In the genomic region with DNA sequence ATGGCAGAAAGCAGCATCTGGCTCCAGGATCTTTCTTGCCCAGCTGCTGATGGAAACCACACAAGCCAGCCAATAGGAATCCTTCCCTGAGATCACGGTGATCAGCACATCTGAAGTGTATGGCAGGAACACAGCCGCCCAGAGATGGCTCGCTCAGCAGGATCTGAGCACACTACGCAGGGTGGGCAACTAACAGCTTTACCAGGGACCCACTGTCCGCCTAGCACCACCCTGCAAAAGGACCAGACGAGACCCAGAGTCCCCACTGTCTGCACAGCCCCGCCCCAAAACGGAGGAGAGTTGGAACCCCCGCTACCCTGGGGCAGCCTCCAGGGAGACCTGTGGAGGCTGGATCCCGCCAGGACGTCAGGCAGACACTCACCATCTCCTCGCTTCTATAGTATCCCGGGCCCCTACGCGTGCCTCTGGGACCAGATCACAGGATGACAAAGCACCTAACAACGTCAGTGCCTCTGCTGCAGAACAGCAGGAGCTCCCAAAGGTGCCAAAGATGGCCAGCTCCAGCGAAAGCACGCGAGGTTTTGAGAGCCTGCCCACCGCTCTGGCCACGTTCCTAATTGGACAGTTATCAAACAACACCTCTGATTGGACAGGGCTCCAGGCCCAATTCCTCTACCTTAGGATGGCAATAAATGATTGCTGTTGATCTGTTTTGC, we compare ENCODE assay signal across 8 mouse cellular contexts. TPM values are rescaled to one million over a fixed set of nuclear protein-coding genes. Genes with fewer than 3 reads are reported as not detected.
DNase-seq lines count a peak whose midpoint lies in the region; ATAC-seq lines count a peak whose summit lies in the region.

Gene Zfp941 (minus strand): TSS at position 526 of the 677 bp plus-strand sequence.

- peak; percentile 90 for ATAC-seq in forebrain, embryonic 13.5 days
- ATAC-seq in intestine, embryonic 14.5 days (replicated peaks; ENCODE audit: low FRiP score, low TSS enrichment, low read depth) = peak; percentile 82
- peak; percentile 89 for ATAC-seq in midbrain, embryonic 11.5 days (ENCODE audit: low FRiP score)

- peak within 1 kb of the TSS; percentile 69 for H3K9ac ChIP-seq in forebrain, embryonic 13.5 days
- H3K9ac ChIP-seq in intestine, embryonic 14.5 days (ENCODE audit: low read length) = peak within 1 kb of the TSS; percentile 41
- peak within 1 kb of the TSS; percentile 71 for H3K9ac ChIP-seq in midbrain, embryonic 11.5 days (ENCODE audit: low read length)

- under 1% methylated on average over 21 of the region's 21 CpGs for whole genome bisulfite sequencing in forebrain, embryonic 13.5 days
- 3% methylated on average over 21 of the region's 21 CpGs for WGBS in intestine, embryonic 14.5 days
- 2% methylated on average over 21 of the region's 21 CpGs for WGBS in midbrain, embryonic 11.5 days

- peak within 1 kb of the TSS; percentile 72 for H3K4me2 ChIP-seq in forebrain, embryonic 13.5 days
- H3K4me2 ChIP-seq in intestine, embryonic 14.5 days (ENCODE audit: low read length) = peak within 1 kb of the TSS; percentile 63
- peak within 1 kb of the TSS; percentile 59 for H3K4me2 ChIP-seq in midbrain, embryonic 11.5 days

- H3K4me3 ChIP-seq in forebrain, embryonic 13.5 days = peak within 1 kb of the TSS; percentile 51
- H3K4me3 ChIP-seq in intestine, embryonic 14.5 days (ENCODE audit: low read depth, low read length) = peak within 1 kb of the TSS; percentile 37
- H3K4me3 ChIP-seq in midbrain, embryonic 11.5 days (ENCODE audit: low read depth, low read length) = peak within 1 kb of the TSS; percentile 49

- no peaks in the 10 kb centered on the region for H3K9me3 ChIP-seq in forebrain, embryonic 13.5 days (replicated peaks)
- no peaks in the 10 kb centered on the region for H3K9me3 ChIP-seq in intestine, embryonic 14.5 days (ENCODE audit: control insufficient read depth, low read length)
- no peaks in the 10 kb centered on the region for H3K9me3 ChIP-seq in midbrain, embryonic 11.5 days (ENCODE audit: control insufficient read depth, low read length)

- H3K4me1 ChIP-seq in forebrain, embryonic 13.5 days = peaks cover 10% of the 10 kb centered on the region; the same call in 1 of the 2 replicates
- H3K4me1 ChIP-seq in intestine, embryonic 14.5 days (replicated peaks; ENCODE audit: control insufficient read depth, insufficient read depth, low read length) = 0 out of 2 replicates have a peak, but pooled peaks cover 3% of the 10 kb centered on the region
- no peaks in the 10 kb centered on the region for H3K4me1 ChIP-seq in midbrain, embryonic 11.5 days (ENCODE audit: control insufficient read depth, insufficient read depth, low read length)

- DNase-seq in R1 (ENCODE audit: low read depth, low spot score) = peak; percentile 94
- peak; percentile 82 for DNase-seq in cerebellum, adult 11 months
- DNase-seq in intestine, embryonic 14.5 days (ENCODE audit: low spot score) = peak; percentile 72
- DNase-seq in left cerebral cortex, postnatal 25 days (ENCODE audit: low spot score in 2 of 2) = peak; percentile 78 to 79
- DNase-seq in midbrain, embryonic 11.5 days (ENCODE audit: low spot score, missing footprints) = peak; percentile 96
- peak; percentile 78 for DNase-seq in telencephalon, adult 2 months (ENCODE audit: low read depth, low spot score)
- DNase-seq in ovary, postnatal 10 days (ENCODE audit: low spot score) = no peak

- H3K27me3 ChIP-seq in forebrain, embryonic 13.5 days = 0 out of 2 replicates have a peak, but pooled peaks cover 4% of the 10 kb centered on the region
- no peaks in the 10 kb centered on the region for H3K27me3 ChIP-seq in intestine, embryonic 14.5 days (replicated peaks; ENCODE audit: control insufficient read depth, insufficient read depth, low read length)
- no peaks in the 10 kb centered on the region for H3K27me3 ChIP-seq in midbrain, embryonic 11.5 days (ENCODE audit: control insufficient read depth, insufficient read depth, low read length)

- peak within 1 kb of the TSS; percentile 68 for H3K27ac ChIP-seq in forebrain, embryonic 13.5 days
- no peak within 1 kb of the TSS for H3K27ac ChIP-seq in intestine, embryonic 14.5 days (ENCODE audit: low read depth)
- no peak within 1 kb of the TSS for H3K27ac ChIP-seq in midbrain, embryonic 11.5 days (ENCODE audit: low read depth, low read length)

- intact Hi-C loops in left cerebral cortex, postnatal 25 days (cut with DNase I) = no loop called here

- no peaks in the 10 kb centered on the region for H3K36me3 ChIP-seq in forebrain, embryonic 13.5 days (ENCODE audit: poor library complexity, severe bottlenecking)
- no peaks in the 10 kb centered on the region for H3K36me3 ChIP-seq in intestine, embryonic 14.5 days (ENCODE audit: control insufficient read depth, insufficient read depth, low read length)
- no peaks in the 10 kb centered on the region for H3K36me3 ChIP-seq in midbrain, embryonic 11.5 days (ENCODE audit: control insufficient read depth, insufficient read depth, low read length)

RNA-seq across cellular contexts. Expression of gene Zfp941, which starts in this region (rescaled TPM):
- polyA plus RNA-seq in forebrain, embryonic 13.5 days (2015; fragmentation: Nextera tagmentation; extraction: Ambion mirVana) = 8.7 and 10.6 TPM in 2 replicates
- polyA plus RNA-seq in intestine, embryonic 14.5 days (2014; fragmentation: Nextera tagmentation; extraction: Ambion mirVana) = 2.8 and 3.0 TPM in 2 replicates
- total RNA-seq in left cerebral cortex, postnatal 25 days (2021) = 10 to 100 TPM; 23.6 to 24.7 TPM
- polyA plus RNA-seq in midbrain, embryonic 11.5 days (2014; fragmentation: Nextera tagmentation; extraction: Ambion mirVana) = 5.4 and 7.1 TPM in 2 replicates
